Mouse (Mus musculus) Patski (cell line): ENCODE data around the gene 4931440F15Rik. TPM values are rescaled to one million over a fixed set of nuclear protein-coding genes. Genes with fewer than 3 reads are reported as not detected.
"Not testable (repeated sequence)": the region's sequence is repeated elsewhere in the genome, so short reads cannot be mapped to it uniquely, and the experiment has no call there.

Source experiments
- ATAC-seq: fragments of 100-300 bp; one replicate; pipeline ENCODE4 v1.8.0; 2021
- CTCF ChIA-PET: fragments of 350-600 bp; sonication (Branson Sonifier 250); formaldehyde crosslinking; loops from one replicate; lab custom pipeline; 2022; ENCODE audit warnings: inconsistent platforms; lab: Charles Lee
- POLR2A ChIA-PET: fragments of 350-600 bp; sonication (Branson Sonifier 250); formaldehyde crosslinking; loops from one replicate; lab custom pipeline; 2022; ENCODE audit warnings: antibody characterized with exemption, inconsistent platforms; lab: Charles Lee
- DNase-seq: peaks from one replicate; pipeline ENCODE4 v3.0.0-alpha.2; 2011; ENCODE audit warnings: low read depth, low spot score
- H3K27me3 ChIP-seq: fragments of 371-371 bp; one replicate; pipeline ENCODE4 v1.5.1; 2021
- CTCF ChIP-seq: fragments of 100-300 bp; IDR thresholded peaks from one replicate; pipeline ENCODE4 v1.5.1; 2021
- in situ Hi-C: fragments of 300-500 bp; cut with MboI; formaldehyde crosslinking; loops from 3 replicates; pipeline ENCODE4 v1.11.1; 2018; ENCODE audit warnings: low pct_unique_long_range_greater_than_20kb, mixed read lengths
- polyA plus RNA-seq: library from polyadenylated mRNA; unstranded; gene quantifications from one replicate; pipeline ENCODE4 v1.2.3, GENCODE M21; 2021

4931440F15Rik gene
- 0.65 TPM for polyA plus RNA-seq

DNA sequence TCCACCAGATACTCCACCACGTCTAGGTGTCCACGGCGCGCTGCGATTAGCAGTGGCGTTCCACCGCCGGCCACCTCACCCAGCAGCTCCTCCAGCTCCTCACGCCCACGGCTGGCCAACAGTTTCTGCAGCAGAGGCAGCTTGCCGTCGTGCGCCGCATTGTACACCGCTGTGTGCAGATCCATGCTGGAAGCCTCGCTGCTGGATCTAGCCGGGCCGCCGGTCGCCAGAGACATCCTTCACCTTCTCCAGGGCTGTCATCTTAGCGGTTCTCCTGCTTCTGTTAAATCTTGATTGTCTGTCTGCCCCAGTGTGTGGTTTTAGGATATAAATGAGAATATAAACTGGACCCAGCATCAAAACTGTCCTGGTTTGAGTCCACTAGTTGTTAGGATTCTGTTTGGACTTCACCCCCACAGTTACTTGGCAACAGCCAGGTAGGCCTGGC, at the start of gene 4931440F15Rik:
4931440F15Rik (minus strand) TSS at position 398 of the 448 bp plus-strand sequence.
- ATAC-seq, DNase-seq, POLR2A ChIA-PET, in situ Hi-C loops, H3K27me3 ChIP-seq: not testable (repeated sequence)
- CTCF ChIA-PET: interaction anchor here (1.4 kb wide), 1 partner anchor 60 kb away, joined by 3 read pairs; no protein-coding TSS in a partner anchor

DNA sequence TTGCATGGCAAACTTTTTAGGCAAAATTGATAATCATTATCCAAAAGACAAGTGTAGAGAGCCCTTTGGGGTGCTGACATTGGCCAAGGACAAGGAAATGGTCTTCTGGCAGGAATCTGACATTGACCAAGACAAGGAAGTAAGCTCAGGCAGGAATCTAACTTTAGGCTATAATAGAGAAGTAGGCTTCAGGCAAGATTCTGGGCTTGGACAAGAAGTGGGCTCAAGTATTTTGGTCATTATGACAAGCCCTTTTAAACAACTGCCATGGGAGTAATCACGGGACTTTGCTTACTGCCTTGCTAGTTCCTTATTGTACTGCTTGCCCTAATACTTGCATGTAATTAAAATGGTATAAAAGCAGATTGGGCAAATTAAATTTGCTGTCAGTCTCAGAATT, 49.3 kb upstream of the 4931440F15Rik start:
- in situ Hi-C loops, POLR2A ChIA-PET, H3K27me3 ChIP-seq, DNase-seq, ATAC-seq: not testable (repeated sequence)
- CTCF ChIA-PET: interaction anchor here (1.4 kb wide), 1 partner anchor 10 kb away, joined by 5 read pairs; no protein-coding TSS in a partner anchor

DNA sequence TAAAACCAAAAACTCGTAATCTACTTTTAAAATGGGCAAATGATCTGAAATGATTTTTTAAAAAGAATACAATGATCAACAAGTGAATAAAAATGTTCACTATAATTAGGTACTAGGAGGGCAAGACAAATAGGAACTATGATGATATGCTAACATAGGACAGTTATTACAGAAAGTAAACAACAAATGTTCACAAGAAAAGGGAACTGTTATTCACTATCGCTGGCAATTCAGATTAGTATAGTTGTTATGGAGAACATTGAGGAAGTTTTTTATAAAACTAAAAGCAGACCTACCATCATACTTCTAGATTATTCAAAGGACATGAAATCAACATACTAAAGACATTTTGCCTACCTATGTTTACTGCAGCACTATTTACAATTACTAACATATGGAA, 44.7 kb upstream of the 4931440F15Rik start:
- ATAC-seq (no peak), DNase-seq (no peak)
- ChIA-PET POLR2A (no interaction called here), CTCF (no interaction called here)
- no peak for TF ChIP-seq CTCF
- in situ Hi-C loops: no loop called here
- no peaks in the 10 kb centered on the region for H3K27me3 ChIP-seq

DNA sequence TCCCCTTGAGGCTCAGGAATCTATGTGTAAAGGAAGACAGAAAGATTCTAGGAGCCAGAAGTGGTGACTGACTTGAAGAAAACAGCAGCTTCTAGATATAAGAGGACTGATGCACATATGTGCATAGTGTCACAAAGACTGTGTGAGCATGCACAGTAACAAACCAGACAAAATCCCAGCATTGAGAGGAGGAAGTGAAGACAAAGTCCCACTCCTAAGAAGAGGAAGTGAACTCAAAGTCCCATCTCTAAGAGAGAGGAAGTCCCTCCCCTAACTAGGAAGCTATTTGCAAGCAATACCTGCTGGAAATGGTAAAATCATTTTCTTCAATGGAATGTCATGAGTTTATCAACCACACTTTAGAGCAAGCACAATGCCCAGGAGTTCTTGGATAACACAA, 38.8 kb upstream of the 4931440F15Rik start:
- ChIA-PET POLR2A (interaction anchor here (0.7 kb wide), 1 partner anchor 317 kb away, joined by 5 read pairs; the partner anchor contains the start of gene Clhc1), CTCF (interaction anchor here (1.3 kb wide), 1 partner anchor 22 kb away, joined by 3 read pairs; no protein-coding TSS in a partner anchor)
- ATAC-seq (no peak), DNase-seq (no peak)
- in situ Hi-C loops: no loop called here
- TF ChIP-seq CTCF: no peak
- no peaks in the 10 kb centered on the region for H3K27me3 ChIP-seq

DNA sequence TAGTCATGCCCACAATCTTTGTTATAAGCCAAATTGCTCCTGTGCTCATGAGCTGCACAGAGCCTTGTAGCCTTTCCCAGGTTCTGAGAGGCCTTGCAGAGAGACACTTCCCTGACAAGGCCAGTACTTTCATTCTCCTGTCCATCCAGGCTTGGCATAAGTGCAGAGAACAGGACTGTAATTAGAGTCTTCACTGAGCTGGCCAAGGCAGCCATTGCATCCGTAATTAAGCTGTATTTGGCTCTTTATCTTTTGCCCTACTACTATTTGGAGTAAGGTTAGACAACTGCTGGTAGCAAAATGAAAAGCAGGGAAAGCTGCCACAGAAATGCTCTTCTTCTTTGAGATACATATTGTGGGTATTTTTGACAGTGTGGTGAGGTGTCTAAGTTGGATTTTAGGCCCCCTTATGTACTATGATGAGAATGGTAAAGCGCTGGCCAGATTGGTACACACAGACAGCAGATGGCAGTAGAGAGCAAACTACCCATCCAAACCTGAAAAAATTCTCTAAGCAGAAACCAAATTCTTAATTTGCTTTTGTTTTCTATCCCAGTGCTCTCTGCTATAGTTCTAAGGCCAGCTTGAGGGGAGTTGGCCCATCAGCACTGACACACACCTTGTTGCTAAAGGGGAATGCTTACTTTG, 36.4 kb upstream of the 4931440F15Rik start:
- ChIA-PET POLR2A (no interaction called here), CTCF (interaction anchor here (1.0 to 2.3 kb wide), 12 partner anchors 10 to 294 kb away, joined by 3 to 15 read pairs (median 5); no protein-coding TSS in a partner anchor)
- peak; percentile 74 for TF ChIP-seq CTCF
- no peak for DNase-seq
- no peaks in the 10 kb centered on the region for H3K27me3 ChIP-seq
- in situ Hi-C loops: no loop called here
- ATAC-seq: peak; percentile 82

DNA sequence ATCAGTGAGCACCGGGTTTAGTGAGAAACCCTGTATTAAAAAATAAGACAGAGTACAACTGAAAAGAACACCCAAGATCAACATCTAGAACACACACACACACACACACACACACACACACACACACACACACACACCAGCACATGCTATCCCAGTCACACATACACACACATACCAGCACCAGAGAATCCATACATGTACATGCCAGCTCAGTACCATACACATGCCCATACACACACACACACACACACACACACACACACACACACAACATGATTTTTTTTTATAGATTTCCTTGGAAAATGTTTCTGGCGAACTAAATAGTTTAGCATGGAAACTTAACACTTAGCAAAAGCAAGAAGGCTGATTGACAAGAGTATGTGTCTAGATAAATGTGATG, 35.6 kb upstream of the 4931440F15Rik start:
- CTCF ChIA-PET: interaction anchor here (1.2 to 2.3 kb wide), 6 partner anchors 10 to 61 kb away, joined by 3 to 15 read pairs (median 6); no protein-coding TSS in a partner anchor
- ATAC-seq: no peak
- H3K27me3 ChIP-seq: no peaks in the 10 kb centered on the region
- in situ Hi-C loops: no loop called here
- POLR2A ChIA-PET: interaction anchor here (0.7 kb wide), 1 partner anchor 422 kb away, joined by 5 read pairs; no protein-coding TSS in a partner anchor
- no peak for TF ChIP-seq CTCF
- no peak for DNase-seq

DNA sequence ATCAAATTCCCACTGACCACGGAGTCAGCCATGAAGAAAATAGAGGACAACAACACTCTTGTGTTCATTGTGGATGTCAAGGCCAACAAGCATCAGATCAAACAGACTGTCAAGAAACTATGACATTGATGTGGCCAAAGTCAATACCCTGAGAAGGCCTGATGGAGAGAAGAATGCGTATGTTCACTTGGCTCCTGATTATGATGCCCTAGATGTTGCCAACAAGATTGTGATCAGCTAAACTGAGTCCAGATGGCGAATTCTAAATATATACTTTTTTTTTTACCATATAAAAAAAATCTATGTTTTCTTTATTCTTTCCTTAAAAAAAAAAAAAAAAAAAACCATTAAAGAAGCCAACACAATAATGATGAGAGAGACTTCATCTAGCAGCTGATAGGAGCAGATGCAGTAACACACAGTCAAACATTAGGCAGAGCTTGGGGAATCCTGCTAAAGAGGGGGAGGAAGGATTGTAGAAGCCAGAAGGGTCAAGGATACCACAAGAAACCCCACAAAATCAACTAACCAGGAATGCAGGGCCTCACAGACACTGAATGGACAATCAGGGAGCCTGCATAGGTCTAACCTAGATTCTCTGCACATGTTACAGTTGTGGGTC, 15.2 kb upstream of the 4931440F15Rik start:
- in situ Hi-C loops: no loop called here

DNA sequence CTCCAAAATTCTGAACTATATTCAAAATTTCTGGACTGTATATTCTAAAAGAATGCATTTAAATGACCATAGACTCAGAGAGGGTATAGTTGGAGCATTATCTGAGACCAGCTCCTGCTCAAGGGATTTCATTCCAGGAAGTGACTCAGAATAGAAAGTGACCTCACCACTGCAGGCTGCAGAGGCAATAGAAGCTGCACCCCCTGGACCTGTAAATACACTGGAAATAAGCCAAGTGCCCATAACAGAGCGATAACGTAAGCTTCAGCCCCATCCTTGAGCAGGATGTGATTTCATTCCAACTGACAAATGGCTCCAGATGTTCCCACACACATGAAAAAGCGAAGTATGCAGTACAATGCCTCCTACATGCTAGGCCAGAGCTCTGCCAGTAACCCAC, 14.3 kb upstream of the 4931440F15Rik start:
- no peak for TF ChIP-seq CTCF
- POLR2A ChIA-PET: no interaction called here
- no peaks in the 10 kb centered on the region for H3K27me3 ChIP-seq

More for the DNA sequence above, 15.2 kb upstream of the 4931440F15Rik start:
- POLR2A ChIA-PET: no interaction called here
- H3K27me3 ChIP-seq: no peaks in the 10 kb centered on the region
- DNase-seq (no peak), ATAC-seq (no peak)
- TF ChIP-seq CTCF: no peak
- CTCF ChIA-PET: interaction anchor here (1.0 to 2.2 kb wide), 2 partner anchors 12 to 22 kb away, joined by 3 to 10 read pairs; no protein-coding TSS in a partner anchor

DNA sequence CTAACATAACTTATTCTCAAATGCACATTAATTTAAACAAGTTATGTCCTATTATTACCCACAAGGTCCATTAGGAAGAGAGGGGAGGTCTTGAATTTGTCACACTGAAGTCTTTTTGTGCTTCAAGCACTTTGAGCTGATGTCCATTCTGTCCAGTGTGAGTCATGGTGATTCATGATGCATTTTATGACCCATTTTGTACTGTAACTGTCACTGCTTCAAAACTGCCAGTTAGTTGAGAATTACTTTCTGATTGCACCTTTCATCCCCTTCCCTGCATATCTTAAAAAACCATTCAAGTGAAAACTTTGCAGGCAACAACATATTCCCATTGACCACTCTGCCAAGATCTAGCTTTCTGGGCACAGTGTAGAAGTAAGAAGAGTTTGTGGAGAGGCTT, 11.6 kb upstream of the 4931440F15Rik start:
- peak; percentile 46 for ATAC-seq
- no peak for DNase-seq
- in situ Hi-C loops: no loop called here
- POLR2A ChIA-PET: no interaction called here
- TF ChIP-seq CTCF: no peak
- H3K27me3 ChIP-seq: no peaks in the 10 kb centered on the region
- CTCF ChIA-PET: no interaction called here

More for the DNA sequence above, 14.3 kb upstream of the 4931440F15Rik start:
- peak; percentile 99 for ATAC-seq
- in situ Hi-C loops: no loop called here
- CTCF ChIA-PET: interaction anchor here (1.0 to 2.2 kb wide), 2 partner anchors 13 to 23 kb away, joined by 3 to 10 read pairs; no protein-coding TSS in a partner anchor
- DNase-seq: peak; percentile 91

DNA sequence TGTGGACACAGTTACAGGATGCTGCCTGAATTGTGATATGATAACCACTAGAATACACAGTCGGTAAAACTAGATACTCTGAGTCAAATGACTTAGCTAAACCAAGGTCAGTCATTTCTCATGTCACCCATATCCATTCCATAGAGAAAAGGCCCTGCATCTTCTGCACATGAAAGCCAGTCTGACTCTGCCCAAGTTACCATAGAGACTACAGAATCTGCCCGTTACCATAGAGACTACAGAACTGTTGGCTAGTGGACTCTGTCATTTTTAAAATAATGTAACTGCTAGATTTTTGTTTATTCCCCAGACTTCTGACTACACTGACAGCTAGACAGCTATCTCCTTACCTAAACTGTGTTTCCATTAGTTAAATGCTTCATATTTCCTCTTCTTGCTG, 2.3 kb upstream of the 4931440F15Rik start:
- no peaks in the 10 kb centered on the region for H3K27me3 ChIP-seq
- no peak for TF ChIP-seq CTCF
- DNase-seq (no peak), ATAC-seq (no peak)
- in situ Hi-C loops: no loop called here
- ChIA-PET POLR2A (no interaction called here), CTCF (no interaction called here)
